Comparison of ENCODE assay signal across 11 mouse cellular contexts in the genomic region with DNA sequence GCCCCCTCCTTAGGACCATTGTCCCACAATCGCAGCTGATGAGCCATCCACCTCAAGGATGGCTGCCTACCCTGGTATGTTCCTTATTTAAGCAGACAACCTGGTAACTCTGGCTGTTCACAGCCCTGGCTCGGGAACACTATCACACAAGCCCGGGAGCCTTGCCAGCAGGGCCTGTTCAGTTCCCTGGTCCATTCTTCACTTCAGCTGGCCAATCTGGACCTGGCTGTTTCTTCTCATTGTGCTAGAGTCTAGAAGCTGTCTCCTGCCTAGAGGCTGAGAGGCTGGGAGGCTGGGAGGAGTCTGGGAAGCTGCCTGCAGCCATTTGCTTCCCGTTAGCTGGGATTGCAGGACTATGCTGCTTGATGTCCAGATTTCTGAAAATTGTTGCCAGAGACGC. TPM values are rescaled to one million over a fixed set of nuclear protein-coding genes. Genes with fewer than 3 reads are reported as not detected.
DNase-seq lines count a peak whose midpoint lies in the region; ATAC-seq and TF ChIP-seq lines count a peak whose summit lies in the region.
"Had no signal": no experiment of that assay in that cellular context is flagged by ENCODE, and none has a peak within 500 bp of the region (broad histone marks: within the 10 kb centered on the region; RNA-seq: fewer than 3 reads in every experiment).

No protein-coding gene starts in this region.

- H3K36me3 ChIP-seq in forebrain, embryonic 14.5 days (ENCODE audit: control insufficient read depth, insufficient read depth, low read length): no peaks in the 10 kb centered on the region
- H3K36me3 ChIP-seq in forebrain, embryonic 16.5 days (ENCODE audit: control insufficient read depth, insufficient read depth): no peaks in the 10 kb centered on the region
- no peaks in the 10 kb centered on the region for H3K36me3 ChIP-seq in testis, adult 2 months (ENCODE audit: control insufficient read depth, insufficient read depth, low read length)
- peaks cover 12% of the 10 kb centered on the region for H3K36me3 ChIP-seq in heart, embryonic 12.5 days

- H3K27me3 ChIP-seq in forebrain, embryonic 14.5 days (replicated peaks; ENCODE audit: control insufficient read depth, insufficient read depth, low read length): no peaks in the 10 kb centered on the region
- H3K27me3 ChIP-seq in forebrain, embryonic 16.5 days (replicated peaks; ENCODE audit: control insufficient read depth, insufficient read depth, low read length): no peaks in the 10 kb centered on the region
- no peaks in the 10 kb centered on the region for H3K27me3 ChIP-seq in testis, adult 2 months (ENCODE audit: control insufficient read depth, insufficient read depth, low read length)
- no peaks in the 10 kb centered on the region for H3K27me3 ChIP-seq in heart, embryonic 12.5 days (replicated peaks)
- H3K27me3 ChIP-seq: forebrain, embryonic 13.5 days had no signal

- ATAC-seq in forebrain, embryonic 14.5 days: no peak
- ATAC-seq in forebrain, embryonic 16.5 days: no peak
- ATAC-seq in heart, embryonic 12.5 days (ENCODE audit: insufficient number of reproducible peaks, low FRiP score): no peak
- no peak for ATAC-seq in megakaryocyte progenitor cell, adult 5-6 weeks (replicated peaks; ENCODE audit: poor library complexity)
- ATAC-seq: forebrain, embryonic 13.5 days had no signal

- no peak overlapping the region for H3K9ac ChIP-seq in forebrain, embryonic 14.5 days (ENCODE audit: low read length)
- no peak overlapping the region for H3K9ac ChIP-seq in forebrain, embryonic 16.5 days (replicated peaks; ENCODE audit: low read depth, low read length)
- H3K9ac ChIP-seq in heart, embryonic 12.5 days: no peak overlapping the region
- H3K9ac ChIP-seq: forebrain, embryonic 13.5 days had no signal

- TF ChIP-seq POLR2A in testis, adult 2 months (IDR thresholded peaks at IDR 0.05; ENCODE audit: control insufficient read depth, low read depth, low read length): no peak

- no peaks in the 10 kb centered on the region for H3K9me3 ChIP-seq in forebrain, embryonic 14.5 days (replicated peaks; ENCODE audit: control insufficient read depth, low read length)
- H3K9me3 ChIP-seq in forebrain, embryonic 16.5 days (ENCODE audit: control insufficient read depth, low read length): no peaks in the 10 kb centered on the region
- no peaks in the 10 kb centered on the region for H3K9me3 ChIP-seq in heart, embryonic 12.5 days (replicated peaks)
- H3K9me3 ChIP-seq: forebrain, embryonic 13.5 days had no signal

- 71% methylated on average over 5 of the region's 5 CpGs for WGBS in forebrain, embryonic 14.5 days
- WGBS in forebrain, embryonic 16.5 days: 67% methylated on average over 5 of the region's 5 CpGs
- WGBS in heart, embryonic 12.5 days: 45% methylated on average over 5 of the region's 5 CpGs

- H3K4me3 ChIP-seq in forebrain, embryonic 14.5 days (ENCODE audit: low read depth, low read length): no peak overlapping the region
- no peak overlapping the region for H3K4me3 ChIP-seq in forebrain, embryonic 16.5 days (replicated peaks; ENCODE audit: low read length)
- peak overlapping the region; percentile 46; the same call in 1 of the 2 replicates for H3K4me3 ChIP-seq in testis, adult 2 months (ENCODE audit: control insufficient read depth, low read depth, low read length)
- no peak overlapping the region for H3K4me3 ChIP-seq in heart, embryonic 12.5 days
- H3K4me3 ChIP-seq: forebrain, embryonic 13.5 days had no signal

- no peak overlapping the region for H3K4me2 ChIP-seq in forebrain, embryonic 14.5 days (ENCODE audit: low read length)
- H3K4me2 ChIP-seq in forebrain, embryonic 16.5 days (ENCODE audit: low read length): no peak overlapping the region
- H3K4me2 ChIP-seq in heart, embryonic 12.5 days: no peak overlapping the region
- H3K4me2 ChIP-seq: forebrain, embryonic 13.5 days; midbrain, embryonic 11.5 days had no signal

- H3K4me1 ChIP-seq in forebrain, embryonic 14.5 days (ENCODE audit: control insufficient read depth, insufficient read depth, low read length): no peaks in the 10 kb centered on the region
- peaks cover 6% of the 10 kb centered on the region; the same call in 1 of the 2 replicates for H3K4me1 ChIP-seq in forebrain, embryonic 16.5 days (replicated peaks; ENCODE audit: control insufficient read depth, insufficient read depth, low read length)
- no peaks in the 10 kb centered on the region for H3K4me1 ChIP-seq in testis, adult 2 months (ENCODE audit: control insufficient read depth, insufficient read depth, low read length)
- peaks cover 25% of the 10 kb centered on the region for H3K4me1 ChIP-seq in heart, embryonic 12.5 days (replicated peaks)

- TF ChIP-seq CTCF in testis, adult 2 months (IDR thresholded peaks at IDR 0.05; ENCODE audit: control insufficient read depth, insufficient read depth, insufficient replicate concordance, low read depth, low read length): no peak

- DNase-seq in forebrain, embryonic 14.5 days (ENCODE audit: low spot score): peak; percentile 29
- no peak for DNase-seq in testis, postnatal 10 days (ENCODE audit: low spot score)
- no peak for DNase-seq in urinary bladder, postnatal 4 days (ENCODE audit: low spot score in 2 of 2)
- DNase-seq in adrenal gland, postnatal 25 days: no peak
- DNase-seq: kidney, adult 18-20 months had no signal

- H3K27ac ChIP-seq in forebrain, embryonic 14.5 days (ENCODE audit: low read depth, low read length): no peak overlapping the region
- no peak overlapping the region for H3K27ac ChIP-seq in forebrain, embryonic 16.5 days (ENCODE audit: low read length)
- H3K27ac ChIP-seq in testis, adult 2 months (ENCODE audit: control insufficient read depth, insufficient read depth, low read depth, low read length): no peak overlapping the region
- 0 out of 2 replicates have a peak overlapping the region, but pooled peaks have one; percentile 3 for H3K27ac ChIP-seq in heart, embryonic 12.5 days (ENCODE audit: poor library complexity, severe bottlenecking)
- H3K27ac ChIP-seq: forebrain, embryonic 13.5 days had no signal

RNA-seq across cellular contexts. Expression of gene Oit3, which starts 28.9 kb away (rescaled TPM):
- polyA plus RNA-seq in forebrain, embryonic 14.5 days (2014; fragmentation: Nextera tagmentation; extraction: Ambion mirVana): 0.41 TPM in 1 of 2 replicates, not detected in the other
- 0.08 TPM in 1 of 2 replicates, not detected in the other for polyA plus RNA-seq in forebrain, embryonic 16.5 days (2015; fragmentation: Nextera tagmentation; extraction: Ambion mirVana)
- polyA plus RNA-seq in testis, adult 2 months (2012; rRNA removed): 2.7 and 3.0 TPM in 2 replicates
- polyA plus RNA-seq in heart, embryonic 12.5 days (2016; fragmentation: Nextera tagmentation; extraction: Ambion mirVana): 4.5 and 5.7 TPM in 2 replicates
- total RNA-seq in megakaryocyte progenitor cell, adult 5-6 weeks (2015): 1.0 TPM in 1 of 2 replicates, not detected in the other
- total RNA-seq in megakaryocyte progenitor cell, adult 5-6 weeks (2017): 0.21 TPM in 1 of 2 replicates, not detected in the other
- total RNA-seq in adrenal gland, postnatal 25 days (2021): 4.8 and 6.2 TPM in 2 replicates
